Mouse (Mus musculus): ENCODE measurements at regions not wholly inside any gene's neighbourhood (a gene's known extent, or its start where the extent isn't known, plus 50 kb on each side); places are given as distances from the start of the nearest gene placed in this dataset.
A peak's percentile ranks its signal among the peaks of the same experiment; 100 is the strongest.
"Not testable (repeated sequence)": the region's sequence is repeated elsewhere in the genome, so short reads cannot be mapped to it uniquely, and the experiment has no call there.

- no peak for DNase-seq (ENCODE audit: low spot score in 2 of 2)
Observed at GRCm38 (mm10) chr15:3699234-3699814, 116.0 kb upstream of the Ghr start.

- DNase-seq (ENCODE audit: low spot score in 2 of 2) = no peak
Observed at GRCm38 (mm10) chr15:3685254-3685653, 102.0 kb upstream of the Ghr start.

GRCm38 (mm10) chr15:3677026-3677425, 93.7 kb upstream of the Ghr start:
- not testable (repeated sequence) for DNase-seq (ENCODE audit: low spot score in 2 of 2)

- DNase-seq (ENCODE audit: low spot score in 2 of 2) = no peak
Observed at GRCm38 (mm10) chr15:3672586-3672985, 89.3 kb upstream of the Ghr start.

GRCm38 (mm10) chr15:3671169-3671568, 87.9 kb upstream of the Ghr start:
- DNase-seq (ENCODE audit: low spot score in 2 of 2) = peak in 1 of 2 experiments; percentile 4

GRCm38 (mm10) chr15:3669411-3669810, 86.1 kb upstream of the Ghr start:
- no peak for DNase-seq (ENCODE audit: low spot score in 2 of 2)

- no peak for DNase-seq (ENCODE audit: low spot score in 2 of 2)
Observed at GRCm38 (mm10) chr15:3668863-3669262, 85.6 kb upstream of the Ghr start.

- DNase-seq (ENCODE audit: low spot score in 2 of 2) = no peak
Observed at GRCm38 (mm10) chr15:3648741-3649140, 65.4 kb upstream of the Ghr start.

- DNase-seq (ENCODE audit: low spot score in 2 of 2) = no peak
Observed at GRCm38 (mm10) chr15:3640091-3640490, 56.8 kb upstream of the Ghr start.

Measured in gastrocnemius, adult 8-10 months (tissue).